Mouse (Mus musculus) retina, postnatal 7 days (tissue): Measurements from ENCODE around the gene Mcu.
A peak's percentile ranks its signal among the peaks of the same experiment; 100 is the strongest.

Source experiments
- DNase-seq: peaks from one replicate; pipeline ENCODE4 v3.0.0-alpha.2; 2012; ENCODE audit warnings: low read depth, low spot score

Mcu gene

DNA sequence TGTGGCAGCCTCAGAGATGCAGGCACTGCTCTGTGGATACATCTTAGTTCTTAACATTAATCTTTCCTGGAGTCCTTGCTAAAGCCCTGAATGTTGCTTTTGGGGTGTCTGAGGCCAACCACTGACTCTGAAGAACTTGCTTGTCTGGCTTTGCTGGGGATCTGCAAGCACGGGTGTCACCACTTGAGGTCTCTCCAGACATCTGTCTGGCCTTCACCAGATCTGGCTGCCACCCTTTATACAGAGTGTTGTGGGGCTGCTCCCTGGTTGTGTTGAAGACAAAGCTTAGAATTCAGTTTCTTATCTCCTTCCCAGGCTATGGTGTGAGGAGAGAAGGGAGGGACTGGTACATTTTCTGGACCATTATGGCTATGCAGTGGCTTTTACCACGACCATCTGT is 122.4 kb downstream of the Mcu start:
- DNase-seq, result no peak

DNA sequence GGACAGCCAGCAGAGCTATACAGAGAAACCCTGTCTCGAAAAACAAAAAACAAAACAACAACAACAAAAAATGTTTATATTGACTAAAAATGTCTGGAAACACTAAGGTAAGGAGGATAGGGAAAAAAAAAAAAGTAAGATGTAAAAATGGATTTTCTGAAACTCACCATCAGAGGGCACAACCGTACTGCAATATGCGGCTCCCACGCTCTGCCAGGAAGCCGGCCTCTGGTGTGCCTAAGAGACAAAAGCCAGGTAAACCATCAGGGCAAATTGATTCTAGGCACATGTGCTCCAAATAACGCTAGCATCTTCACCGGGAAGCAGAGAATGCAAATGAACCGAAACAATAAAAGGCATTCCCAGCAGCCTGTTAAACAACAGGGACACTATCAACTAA is 125.6 kb downstream of the Mcu start:
- no peak for DNase-seq

DNA sequence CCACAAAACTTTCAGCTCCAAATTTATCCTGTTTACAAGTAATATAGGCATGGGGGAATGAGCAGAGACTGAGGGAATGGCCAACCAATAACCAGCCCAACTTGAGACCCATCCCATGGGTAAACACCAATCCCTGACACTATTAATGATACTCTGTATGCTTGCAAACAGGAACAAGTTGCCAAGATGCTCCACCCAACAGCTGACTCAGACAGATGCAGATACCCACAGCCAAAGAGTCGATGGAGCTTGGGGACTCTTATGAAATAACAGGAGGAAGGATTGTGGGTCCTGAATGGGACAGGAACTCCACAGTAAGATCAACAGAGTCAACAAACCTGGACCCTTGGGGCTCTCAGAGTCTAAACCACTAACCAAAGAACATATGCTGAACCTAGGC is 127.1 kb downstream of the Mcu start:
- no peak for DNase-seq

DNA sequence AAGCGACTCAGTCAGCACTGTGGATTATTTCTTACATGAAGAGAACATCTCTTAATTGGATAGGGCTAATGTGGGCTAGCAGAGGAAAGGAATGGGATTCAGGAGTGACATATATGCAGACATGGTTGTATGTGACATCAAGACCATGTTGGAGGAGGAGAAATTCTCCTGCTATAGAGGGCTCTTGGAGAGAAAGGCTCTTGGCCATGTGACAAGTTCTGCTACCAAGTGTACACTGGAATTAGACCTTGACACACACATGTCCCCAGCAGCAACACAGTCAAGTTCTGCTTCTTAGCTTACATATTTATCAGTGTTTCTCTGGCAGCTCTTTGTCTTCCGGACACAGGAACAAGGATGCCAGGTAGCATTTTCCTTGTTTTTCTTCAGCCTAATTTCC is 129.1 kb downstream of the Mcu start:
- no peak for DNase-seq

DNA sequence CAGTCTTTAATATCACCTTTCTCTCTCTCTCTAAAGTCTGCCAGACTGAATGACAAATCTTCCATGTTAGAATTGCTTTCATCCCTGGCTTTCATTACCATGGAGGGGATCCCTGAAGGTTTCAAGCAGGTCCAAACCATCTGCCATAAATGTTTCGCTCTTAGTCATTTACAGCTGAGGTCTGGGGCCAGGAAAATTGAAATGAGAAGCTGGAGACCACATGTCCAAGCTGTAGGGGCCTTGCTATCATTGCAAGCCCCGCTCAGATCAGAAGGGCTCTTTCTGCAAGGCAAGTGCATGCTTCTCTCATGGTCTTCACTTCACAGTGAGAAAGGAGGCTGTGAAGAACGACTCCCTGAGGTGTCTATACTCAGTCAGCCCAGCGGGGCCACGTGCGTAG is 132.2 kb downstream of the Mcu start:
- no peak for DNase-seq

DNA sequence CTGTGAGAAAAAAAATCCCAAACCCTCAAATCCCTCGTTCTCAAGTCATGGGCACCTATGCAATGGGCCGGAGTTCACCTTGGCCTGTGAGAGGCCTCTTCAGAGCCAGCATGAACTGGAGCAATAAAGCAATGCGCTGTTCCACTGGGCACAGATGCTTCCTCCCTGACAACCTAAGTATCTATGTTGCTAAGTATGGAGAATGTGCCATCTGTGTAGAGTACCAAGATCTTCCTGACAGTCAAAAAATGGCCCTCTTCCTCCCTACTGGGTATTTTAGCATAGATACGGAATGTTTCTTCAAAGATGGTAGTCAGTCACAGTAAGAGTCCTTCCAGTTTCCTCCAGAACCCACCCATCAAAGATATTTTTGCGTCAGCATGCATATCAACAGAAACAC is 135.1 kb downstream of the Mcu start:
- DNase-seq, result no peak

DNA sequence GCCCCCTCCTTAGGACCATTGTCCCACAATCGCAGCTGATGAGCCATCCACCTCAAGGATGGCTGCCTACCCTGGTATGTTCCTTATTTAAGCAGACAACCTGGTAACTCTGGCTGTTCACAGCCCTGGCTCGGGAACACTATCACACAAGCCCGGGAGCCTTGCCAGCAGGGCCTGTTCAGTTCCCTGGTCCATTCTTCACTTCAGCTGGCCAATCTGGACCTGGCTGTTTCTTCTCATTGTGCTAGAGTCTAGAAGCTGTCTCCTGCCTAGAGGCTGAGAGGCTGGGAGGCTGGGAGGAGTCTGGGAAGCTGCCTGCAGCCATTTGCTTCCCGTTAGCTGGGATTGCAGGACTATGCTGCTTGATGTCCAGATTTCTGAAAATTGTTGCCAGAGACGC is 146.0 kb downstream of the Mcu start:
- DNase-seq, result no peak

DNA sequence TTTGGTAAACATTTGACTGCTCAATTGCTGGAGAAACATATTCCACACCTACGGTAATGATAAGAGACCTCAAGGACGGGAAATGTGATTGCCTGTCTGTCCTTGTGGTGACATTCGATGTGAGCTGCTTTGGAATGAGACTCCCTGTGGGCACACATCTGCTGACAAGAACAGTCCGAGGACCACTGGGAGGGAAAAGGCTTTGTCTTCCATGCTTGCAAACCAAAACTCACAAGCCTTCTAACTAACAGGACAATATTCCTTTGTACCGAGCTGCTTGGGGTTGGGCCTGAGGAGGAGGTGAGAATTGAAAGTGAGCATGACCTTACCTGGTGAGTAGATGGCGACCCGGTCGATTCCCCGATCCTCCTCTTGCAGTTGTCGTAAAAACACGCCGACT is 149.2 kb downstream of the Mcu start:
- DNase-seq, result no peak

DNA sequence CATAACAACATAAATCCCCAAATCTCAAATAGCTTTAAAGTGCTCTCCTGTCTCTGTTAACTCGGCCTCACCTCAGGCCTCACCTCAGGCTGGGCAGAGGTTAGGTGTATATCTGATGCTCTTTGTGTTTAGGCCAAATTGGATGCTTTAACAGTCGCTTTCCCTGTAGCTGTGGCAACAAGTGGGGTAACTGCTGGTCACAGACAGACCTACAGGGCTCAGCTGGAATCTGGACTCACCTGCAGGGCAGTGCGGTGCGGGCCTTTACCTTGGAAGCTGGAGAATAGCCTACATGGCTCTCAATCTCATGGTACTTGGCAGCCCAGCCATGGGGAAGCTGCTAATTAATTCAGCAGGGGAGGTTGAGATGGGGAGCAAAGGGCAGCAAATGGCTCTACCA is 149.9 kb downstream of the Mcu start:
- no peak for DNase-seq

DNA sequence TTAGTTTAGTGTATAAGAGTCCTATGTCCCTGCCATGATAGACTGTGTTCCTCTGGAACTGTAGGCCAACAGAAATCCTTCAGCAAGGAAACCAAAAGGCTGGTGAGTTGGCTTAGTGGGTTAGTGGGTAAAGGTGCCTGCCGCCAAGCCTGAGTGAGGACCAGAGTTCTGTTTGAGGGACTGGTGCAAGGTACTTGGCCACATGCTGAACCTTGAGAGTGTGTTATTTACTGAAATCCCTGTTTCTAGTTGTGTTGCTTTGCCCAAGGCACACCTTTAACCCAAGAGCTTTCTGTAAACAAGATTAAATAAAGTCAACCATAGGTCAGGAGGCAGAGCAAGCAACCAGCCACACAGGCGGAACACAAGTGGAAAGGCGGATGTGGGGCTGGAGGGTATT is 150.9 kb downstream of the Mcu start:
- DNase-seq, result no peak

DNA sequence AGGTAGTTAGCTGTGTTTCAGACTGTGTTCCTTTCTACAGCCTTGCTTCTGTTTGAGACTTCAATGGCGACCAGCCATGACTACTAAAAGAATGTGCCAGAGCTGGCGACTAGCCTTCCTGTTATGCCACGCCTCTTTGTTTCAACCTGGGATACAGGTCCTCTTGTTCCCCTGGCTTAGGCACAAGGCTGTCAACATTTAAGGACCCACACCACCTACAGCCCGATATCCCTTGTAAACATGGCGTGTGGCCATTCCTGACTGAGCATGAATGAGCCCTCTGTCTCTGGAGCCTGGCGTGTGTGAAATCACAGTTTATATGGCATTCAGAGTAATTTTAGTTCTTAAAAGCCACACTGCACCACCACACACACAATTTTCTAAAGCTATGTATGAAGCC is 154.2 kb downstream of the Mcu start:
- DNase-seq, result no peak

DNA sequence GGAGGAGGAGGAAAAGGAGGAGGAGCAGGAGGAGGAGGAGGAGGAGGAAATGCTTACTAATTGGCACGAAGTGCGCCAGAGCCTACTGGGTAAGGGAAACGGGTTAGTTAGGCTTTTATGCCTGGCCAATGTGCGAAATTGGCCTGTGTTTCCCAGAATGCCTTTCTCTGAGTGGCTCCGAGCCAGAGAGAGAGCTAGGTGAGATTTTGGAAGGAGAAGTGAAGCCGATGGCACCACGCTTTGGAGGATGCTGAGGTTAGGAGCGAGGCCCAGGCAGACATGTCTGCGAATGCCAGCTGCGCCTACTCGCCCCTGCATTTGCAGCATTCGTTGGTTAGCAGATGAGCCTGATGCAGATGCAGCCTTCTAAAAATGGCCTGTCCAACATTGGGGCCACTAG is 156.7 kb downstream of the Mcu start:
- DNase-seq, result no peak

DNA sequence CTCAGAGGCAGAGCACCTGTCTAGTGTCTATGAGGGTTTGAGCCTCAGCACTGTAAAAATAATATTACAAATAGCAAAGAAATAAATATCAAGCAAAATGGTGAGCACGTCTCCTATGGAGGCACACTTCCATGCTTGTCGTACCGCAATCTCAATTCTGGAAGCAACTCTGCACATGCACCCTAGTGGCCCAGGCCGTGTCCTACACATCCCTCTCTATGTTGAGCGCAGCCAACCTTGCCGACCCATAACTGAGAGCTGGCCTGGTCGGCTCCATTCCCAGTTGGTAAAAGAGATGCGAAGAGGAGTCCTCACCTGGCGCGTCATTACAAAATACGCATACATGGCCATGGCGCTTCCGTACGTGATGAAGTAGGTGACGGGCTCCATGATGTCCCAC is 161.9 kb downstream of the Mcu start:
- no peak for DNase-seq

DNA sequence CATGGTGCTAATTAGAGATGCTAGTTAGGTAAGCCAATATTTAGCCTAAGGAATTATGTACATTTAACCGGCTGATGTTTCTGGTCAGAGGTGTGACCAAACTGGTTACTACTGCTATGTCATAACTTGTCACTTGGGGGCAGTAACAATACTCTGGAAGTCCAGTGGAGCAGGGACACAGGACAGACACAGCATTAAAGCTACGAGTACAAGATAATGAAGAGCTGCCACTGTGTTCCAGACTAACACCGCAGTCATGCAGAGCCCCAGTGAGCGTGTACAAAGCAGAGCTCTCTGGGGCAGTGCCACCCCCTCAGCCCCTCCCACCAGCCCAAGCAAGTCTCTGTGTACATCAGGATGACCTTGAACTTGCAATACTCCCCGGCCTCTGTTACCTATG is 164.7 kb downstream of the Mcu start:
- peak; percentile 34 for DNase-seq

DNA sequence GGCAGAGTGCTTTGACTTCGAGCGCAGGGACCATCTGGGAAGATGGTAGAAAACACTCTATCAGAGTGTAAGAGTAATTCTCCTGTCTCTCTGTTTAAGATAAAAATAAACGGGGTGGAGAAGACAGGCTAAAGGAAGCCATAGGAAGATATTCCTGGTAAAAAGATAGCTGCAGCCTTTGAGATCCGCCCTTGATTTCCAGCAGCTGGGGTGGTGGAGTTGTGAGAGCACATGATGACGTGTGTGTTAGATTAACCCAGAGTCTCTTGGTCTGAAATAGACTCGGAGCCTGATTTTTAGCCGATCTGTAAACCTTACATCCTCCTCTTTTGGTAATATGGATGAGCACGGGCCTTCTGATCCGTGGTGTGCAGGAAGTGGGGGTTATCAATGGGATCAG is 168.9 kb downstream of the Mcu start:
- DNase-seq, result no peak

DNA sequence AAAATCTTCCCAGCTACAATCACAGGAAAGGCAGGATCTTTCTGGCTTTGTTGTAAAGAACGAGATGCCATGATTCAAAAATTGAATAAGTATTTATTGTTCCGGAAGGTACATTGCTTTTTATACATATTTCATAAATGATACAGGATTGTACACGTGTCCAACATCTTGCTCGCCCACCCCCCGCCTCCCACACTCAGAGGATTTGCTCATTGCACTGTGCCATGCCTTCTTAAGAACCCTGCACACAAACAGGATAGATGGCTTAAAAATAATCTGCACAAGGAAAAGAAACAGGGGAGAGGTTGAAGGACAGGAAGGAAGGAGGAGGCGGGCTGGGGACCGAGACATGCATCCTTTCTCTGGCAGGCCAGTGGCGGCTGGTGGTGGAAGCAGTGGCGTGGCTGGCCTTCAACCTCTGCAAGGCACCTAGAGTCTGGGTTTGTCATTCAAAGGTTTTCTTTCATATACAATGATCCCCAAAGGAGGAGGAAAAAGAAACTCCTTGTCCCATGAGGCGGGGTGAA is 169.5 kb downstream of the Mcu start:
- no peak for DNase-seq

DNA sequence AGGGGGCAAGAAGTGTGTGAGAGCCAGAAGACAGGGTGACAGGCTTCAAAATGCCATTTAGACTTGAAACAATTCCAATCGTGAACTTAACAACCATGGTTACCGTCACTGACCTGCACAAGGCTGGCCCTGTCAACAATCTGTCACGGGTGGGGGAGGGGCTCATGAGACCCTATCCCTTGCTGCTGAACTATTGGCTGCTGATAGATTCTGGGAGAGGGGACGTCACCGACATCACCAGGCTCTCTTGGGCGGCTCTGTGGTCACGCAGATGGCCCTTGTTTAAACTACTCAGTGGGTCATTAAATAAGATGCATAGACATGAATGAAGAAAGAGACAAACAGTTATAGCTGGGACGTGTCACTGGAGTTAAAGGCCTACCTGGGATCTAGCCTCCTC is 171.9 kb downstream of the Mcu start:
- DNase-seq, result no peak

DNA sequence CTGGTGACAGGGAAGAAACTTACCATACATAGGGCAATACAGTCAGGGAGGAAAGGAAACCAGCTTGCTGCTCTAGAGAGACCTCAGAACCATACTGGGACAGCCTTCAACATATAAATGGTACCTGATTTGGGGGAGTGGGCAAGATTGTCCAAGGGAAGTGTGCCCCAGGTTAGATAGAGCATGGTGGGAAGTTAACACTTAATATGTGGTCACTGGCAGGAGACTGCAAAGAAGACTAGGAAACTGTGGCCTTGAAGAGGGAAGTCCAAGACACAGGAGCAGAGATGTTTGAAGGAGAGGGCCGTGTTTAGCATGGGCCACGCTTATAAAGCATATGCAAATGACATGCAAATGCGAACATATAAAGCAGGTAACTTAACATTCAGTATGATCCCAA is 172.4 kb downstream of the Mcu start:
- no peak for DNase-seq

DNA sequence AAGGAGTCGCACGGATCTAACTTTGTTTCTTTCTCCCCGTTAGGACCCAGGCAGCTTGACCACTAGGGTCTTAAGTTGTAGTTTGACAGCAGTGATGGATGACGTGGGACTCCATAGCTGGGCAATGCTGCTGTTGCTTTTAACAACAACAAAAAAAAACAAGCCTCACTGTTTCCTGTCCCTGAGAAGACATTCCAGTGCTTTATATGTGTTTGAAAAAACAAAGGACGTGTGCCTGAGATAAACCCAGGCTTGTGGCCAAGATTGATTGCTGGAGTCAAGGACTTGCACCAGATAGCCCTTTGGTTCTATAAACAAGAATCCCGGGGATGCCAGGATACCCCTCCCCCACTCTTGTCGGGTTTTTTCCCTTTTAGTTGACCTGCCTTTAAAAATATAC is 173.3 kb downstream of the Mcu start:
- no peak for DNase-seq

DNA sequence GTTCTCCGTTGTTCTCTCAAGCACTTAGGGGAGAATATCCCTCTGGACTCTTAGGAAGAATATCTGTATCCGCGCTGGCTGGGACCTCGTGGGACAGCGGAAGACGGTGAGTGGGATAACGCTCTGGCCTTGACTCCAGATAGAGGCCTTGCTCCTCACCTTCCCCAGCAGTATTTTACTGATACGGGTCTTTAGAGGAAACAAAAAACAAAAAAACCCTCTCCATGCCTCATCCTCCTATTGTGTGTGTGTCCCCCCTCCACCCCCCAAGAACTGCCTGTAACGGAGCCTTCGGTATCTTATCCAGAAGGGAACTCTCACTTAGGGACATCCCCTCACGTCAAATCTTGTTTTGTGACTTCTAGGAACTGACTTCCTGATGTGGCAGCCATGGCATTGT is 174.8 kb downstream of the Mcu start, which contains the start of gene Oit3:
Gene Oit3, minus strand, starts transcription at position 44 of the 400 bp plus-strand sequence.
- no peak for DNase-seq

DNA sequence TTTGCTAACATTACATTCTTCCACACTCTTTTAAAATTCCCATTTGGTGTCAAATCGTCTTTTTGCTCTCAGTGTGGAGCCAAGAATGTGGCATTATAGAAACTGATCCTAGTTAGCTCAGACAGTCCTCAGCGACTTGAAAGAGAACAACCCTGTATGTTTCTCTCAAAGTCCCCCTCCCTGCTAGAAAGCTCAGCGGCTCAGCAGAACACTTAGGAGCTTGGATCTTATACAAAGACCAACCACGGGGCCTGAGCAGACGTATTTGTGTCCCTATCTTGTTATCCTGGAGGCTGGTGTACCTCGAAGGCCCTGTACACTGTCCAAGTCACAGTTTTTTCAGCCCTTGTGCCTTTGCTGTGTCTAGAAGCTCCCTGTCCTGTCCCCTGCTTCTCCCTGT is 176.3 kb downstream of the Mcu start:
- DNase-seq, result no peak

DNA sequence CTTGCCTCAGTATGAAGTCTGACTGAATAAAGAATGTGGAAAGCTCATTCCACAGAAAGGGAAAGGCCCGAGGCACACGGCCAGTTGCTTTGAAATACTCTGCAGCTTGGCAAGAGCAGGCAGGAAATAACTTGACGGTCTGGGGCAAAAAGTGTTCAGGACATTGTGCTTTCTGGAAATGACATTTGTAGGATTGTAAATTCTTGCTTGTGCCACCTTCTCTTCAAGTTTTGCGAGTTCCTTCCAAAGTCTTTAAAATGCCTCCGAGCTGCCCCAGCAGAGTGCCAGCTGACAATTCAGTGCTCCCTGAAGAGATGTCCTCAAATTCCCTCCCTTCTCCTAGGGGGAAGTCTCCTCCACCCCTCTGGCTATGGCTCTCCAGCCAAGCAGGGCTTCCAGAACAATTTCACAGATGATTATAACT is 177.0 kb downstream of the Mcu start:
- DNase-seq, result no peak

DNA sequence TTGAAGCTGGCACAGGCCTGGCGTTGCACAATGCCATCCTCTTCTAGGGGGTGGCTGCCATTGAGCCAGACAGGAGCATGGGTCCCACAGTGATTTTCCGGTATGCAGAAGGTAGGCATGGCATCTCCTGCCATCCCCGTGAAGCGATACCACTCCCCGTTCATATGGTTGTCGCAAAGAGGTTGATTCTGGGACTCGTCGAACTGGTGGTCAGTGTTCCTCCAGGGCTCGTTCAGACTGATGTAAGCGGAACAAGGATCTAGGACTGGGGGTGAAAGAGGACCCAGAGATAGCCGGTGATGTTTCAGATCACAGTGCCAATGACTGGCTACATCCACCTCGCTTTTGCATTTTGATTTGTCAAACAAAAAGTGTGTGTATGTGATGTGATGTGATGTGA is 177.8 kb downstream of the Mcu start:
- no peak for DNase-seq

DNA sequence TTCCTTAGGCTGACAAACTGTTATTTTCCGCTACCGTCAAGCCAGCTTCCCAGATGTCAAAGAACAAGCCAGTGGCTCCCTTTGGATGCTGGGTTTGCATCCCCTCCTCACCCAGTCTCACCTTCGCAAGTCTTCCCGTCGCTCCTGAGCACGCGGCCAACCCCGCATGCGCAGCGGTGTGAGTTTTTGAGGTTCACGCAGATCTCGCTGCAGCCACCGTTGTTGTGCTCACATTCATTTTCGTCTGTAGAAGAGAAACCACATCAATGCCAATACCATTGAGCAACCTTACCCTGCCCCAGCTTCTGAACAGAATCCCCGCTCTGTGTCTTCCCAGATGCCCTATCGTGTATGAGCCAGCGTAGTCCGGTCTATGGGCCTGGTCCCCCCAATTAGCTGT is 180.7 kb downstream of the Mcu start:
- DNase-seq, result no peak
